Mouse (Mus musculus) cerebellum, adult (tissue): ENCODE data around the gene Upf3a.
"Not testable (repeated sequence)": the region's sequence is repeated elsewhere in the genome, so short reads cannot be mapped to it uniquely, and the experiment has no call there.

Source experiments
- ATAC-seq: cut with Nextera tagmentation; 2 replicates; pipeline ENCODE4 v1.9.2; 2017; ENCODE audit warnings: mild to moderate bottlenecking, moderate library complexity, mixed read lengths; ENCODE audit not compliant: insufficient number of reproducible peaks, low FRiP score, low TSS enrichment

Upf3a gene

DNA sequence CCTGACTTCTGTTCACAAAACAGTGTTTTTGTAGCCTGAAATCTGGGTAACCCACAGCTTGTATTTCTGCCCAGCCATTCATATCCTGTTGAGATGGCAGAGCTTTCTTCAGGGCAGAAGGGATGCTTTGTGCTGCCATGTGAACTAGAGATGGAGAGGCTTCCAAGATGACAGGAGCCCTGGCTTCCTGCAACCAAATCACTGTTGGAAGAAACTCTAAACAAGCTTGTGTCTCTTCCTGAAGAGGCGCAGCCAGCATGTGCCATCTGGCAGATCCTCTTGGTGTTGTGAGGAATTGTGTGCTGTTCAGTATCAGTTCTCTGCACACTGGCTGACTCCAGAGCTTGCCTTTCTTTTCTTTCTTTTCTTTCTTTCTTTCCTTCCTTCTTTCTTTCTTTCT lies 57.9 kb downstream of the Upf3a start:
- ATAC-seq: not testable (repeated sequence)
